Mouse (Mus musculus): ENCODE results near the gene Mrps18b. TPM values are rescaled to one million over a fixed set of nuclear protein-coding genes. Genes with fewer than 3 reads are reported as not detected.

Mrps18b gene
- 8.4 TPM for polyA plus RNA-seq (2014; fragmentation: Illumina TruSeq; extraction: RNeasy Lipid Tissue Mini Kit (QIAGEN cat#74804); ENCODE audit: low replicate concordance)

GRCm38 (mm10) chr17:35916297-35917142 is at the start of gene Mrps18b, which contains the start of gene Ppp1r10:
TSS of gene Mrps18b (minus strand) at chr17:35916389.
TSS of gene Ppp1r10 (plus strand) at chr17:35916434.

DNA sequence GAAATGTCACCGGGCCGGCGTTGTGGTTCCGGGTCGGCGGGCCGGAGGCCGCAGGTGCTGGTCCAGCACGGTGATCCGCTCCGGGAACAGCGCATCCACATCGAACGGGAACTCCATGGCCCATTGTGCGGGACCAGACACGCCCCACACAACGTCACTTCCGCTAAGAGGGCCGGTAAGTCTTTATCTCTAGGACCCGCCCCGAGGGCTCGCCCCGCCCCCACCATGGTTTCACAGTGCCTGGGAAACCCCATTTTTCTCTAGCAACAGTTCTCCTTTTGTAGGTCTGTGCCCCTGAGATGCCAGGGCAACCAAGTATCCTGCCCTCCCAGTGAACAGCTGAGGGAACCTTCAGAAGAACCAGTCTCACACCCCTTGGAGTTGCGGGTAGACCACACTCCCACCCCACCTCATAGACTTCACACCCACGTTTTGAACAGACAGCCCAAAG is 6.2 kb downstream of the Mrps18b start, which contains the start of gene Atat1:
Atat1 (minus strand) TSS at position 157 of the 451 bp plus-strand sequence.

DNA sequence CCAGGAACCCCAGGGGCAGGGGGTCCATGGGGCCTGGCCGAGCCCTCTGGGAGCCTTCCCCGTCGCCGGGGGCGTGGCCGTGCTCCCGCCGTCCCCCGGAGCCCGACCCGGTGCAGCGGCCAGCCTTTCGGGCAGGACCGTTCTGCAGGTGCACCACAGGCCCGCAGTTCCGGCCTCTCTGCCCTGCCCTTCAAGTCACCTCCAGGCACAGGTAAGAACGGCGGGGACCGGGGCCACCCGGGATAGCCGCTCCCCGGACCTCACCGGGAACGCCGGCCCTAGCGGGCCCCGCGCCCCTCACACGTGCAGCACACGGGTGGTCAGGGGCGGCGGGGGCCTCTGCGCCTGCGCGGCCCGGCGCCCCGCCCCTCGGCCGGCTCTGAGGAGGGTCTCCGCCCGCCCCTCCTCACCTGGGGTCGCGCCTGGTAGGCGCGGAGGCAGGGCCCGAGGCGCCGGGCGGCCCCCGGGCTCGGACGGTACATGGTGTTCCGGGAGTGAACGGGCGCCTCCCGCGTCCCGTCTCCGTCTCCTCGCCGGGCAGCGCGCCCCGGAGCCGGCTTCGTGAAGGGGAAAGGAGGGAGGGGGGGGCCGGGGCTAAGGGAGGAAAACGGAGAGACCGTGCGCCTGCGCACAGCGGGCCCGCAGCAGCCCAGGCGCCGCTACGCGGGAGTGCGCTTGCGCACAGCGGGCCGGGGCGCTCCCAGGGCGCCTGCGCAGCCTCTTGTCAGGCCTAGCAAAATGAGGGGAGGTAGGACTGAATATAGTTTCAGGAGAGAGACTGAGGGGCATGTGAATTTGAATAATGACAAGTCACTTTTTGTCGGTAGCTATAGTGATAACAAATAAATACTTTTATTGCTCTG is 19.2 kb downstream of the Mrps18b start, which contains the start of gene 2310061I04Rik:
2310061I04Rik (minus strand) TSS at position 651 of the 863 bp plus-strand sequence.

DNA sequence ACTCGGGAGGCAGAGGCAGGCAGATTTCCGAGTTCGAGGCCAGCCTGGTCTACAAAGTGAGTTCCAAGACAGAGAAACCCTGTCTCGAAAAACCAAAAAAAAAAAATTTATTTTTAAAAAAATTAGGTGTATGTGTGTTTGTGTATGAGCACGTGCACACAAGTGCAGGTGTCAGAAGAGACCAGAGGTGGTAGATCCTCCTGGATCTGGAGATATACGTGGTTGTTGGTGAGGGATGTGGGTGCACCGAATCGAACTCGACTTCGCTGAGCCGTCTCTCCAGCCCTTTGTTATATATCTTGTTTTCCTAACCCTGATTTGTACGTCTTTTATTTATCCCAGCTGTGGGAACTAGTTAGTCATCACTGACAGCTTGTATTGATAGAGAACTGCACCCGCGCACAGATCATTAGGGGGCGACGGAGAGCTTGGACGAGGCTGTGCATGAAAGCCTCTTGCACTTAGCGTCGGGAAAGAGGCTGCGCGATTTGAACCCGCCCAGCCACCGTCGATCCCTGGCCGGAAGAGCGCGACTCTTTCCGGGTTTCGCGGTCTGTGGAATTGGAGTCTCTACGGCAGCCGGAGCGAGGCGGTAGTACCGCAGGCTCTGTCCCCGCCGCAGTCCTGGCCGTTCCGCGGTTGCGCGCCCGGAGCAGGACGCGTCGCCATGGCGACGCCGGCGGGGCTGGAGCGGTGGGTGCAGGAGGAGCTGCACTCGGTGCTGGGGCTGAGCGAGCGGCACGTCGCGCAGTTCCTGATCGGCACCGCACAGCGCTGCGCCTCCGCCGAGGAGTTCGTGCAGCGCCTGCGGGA is 36.7 kb downstream of the Mrps18b start, which contains the start of gene Dhx16:
Dhx16 (plus strand) TSS at position 575 of the 813 bp plus-strand sequence.

DNA sequence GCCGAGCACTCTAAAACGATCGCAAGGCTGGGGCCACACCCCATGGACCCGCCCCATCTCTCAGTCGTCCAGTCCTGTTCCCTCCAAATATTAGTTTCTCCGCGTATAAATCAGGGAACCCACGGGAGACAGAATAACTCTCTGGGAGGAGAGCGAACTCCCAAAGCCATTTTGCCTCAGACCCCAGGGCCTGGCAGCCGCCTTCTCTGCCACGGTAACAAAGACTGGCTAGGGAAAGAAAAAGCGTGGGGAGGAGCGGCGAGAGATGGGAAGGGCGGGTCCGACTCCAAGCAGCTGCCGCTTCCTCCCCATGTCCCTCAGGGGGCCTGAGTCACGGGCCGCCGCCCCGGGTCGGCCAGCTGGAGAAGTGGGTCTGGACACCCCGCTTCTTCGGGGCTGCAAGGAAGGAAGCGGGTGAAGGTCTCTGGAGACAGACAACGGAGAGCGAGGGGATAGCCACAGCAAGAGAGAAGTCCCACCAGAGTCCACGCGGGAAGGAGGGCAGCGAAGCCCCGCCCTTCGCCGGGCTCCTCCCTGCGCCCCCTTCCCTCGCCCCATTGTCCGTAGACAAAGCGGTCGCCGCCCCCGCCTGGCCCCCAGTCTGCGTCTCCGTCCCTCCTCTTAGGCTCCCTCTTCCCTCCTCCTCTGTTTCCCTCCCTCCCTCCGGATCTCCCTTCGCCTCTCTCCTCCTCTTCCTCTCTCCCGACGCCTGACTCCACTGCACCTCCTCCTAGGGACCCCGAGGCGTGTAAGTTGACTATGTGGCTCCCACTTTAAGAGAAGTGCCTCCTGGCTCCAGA is 50.5 kb downstream of the Mrps18b start, which contains the start of gene Ppp1r18:
Ppp1r18 (plus strand) TSS at position 113 of the 800 bp plus-strand sequence.

DNA sequence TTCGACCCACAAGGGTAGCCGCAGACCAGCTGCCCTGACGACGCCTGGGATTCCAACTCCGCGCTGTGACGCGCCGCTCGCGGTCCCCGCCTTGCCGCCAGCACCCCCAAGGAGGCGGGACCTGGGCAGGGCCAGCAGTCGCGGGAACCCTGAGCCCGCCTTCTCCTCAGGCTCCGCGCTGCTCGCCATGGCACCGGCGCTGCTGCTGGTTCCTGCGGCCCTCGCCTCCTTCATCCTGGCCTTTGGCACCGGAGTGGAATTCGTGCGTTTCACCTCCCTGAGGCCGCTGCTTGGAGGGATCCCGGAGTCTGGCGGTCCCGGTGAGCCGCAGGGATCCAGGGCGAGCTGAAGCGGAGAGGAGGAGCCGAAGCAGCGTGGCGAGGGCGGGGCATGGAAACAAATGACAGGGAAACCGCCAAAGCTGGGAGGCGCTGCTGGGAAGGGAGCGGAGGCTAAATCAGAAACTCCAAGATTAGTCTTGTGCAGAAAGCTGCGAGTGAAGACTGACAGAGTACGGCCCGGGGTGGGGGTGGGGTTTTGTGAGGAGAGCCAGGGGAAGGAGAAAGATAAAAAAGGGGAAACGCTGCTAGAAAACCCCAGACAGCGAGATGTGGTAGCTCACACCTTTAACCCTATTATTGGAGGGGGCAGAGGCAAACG is 54.9 kb downstream of the Mrps18b start, which contains the start of gene Nrm:
Nrm (plus strand) TSS at position 121 of the 660 bp plus-strand sequence.

Other genes with a start within 250 kb of the Mrps18b start
- gene Vars2, start 248.8 kb downstream of the Mrps18b start, polyA plus RNA-seq (2014; fragmentation: Illumina TruSeq; extraction: RNeasy Lipid Tissue Mini Kit (QIAGEN cat#74804); ENCODE audit: low replicate concordance): 0.59 TPM
- gene Gtf2h4, start 242.7 kb downstream of the Mrps18b start, polyA plus RNA-seq (2014; fragmentation: Illumina TruSeq; extraction: RNeasy Lipid Tissue Mini Kit (QIAGEN cat#74804); ENCODE audit: low replicate concordance): 2.7 TPM
- 4.8 TPM for gene Ddr1, start 211.8 kb downstream of the Mrps18b start, polyA plus RNA-seq (2014; fragmentation: Illumina TruSeq; extraction: RNeasy Lipid Tissue Mini Kit (QIAGEN cat#74804); ENCODE audit: low replicate concordance)
- gene Ier3, start 94.7 kb downstream of the Mrps18b start, polyA plus RNA-seq (2014; fragmentation: Illumina TruSeq; extraction: RNeasy Lipid Tissue Mini Kit (QIAGEN cat#74804); ENCODE audit: low replicate concordance): 3.7 TPM
- gene Flot1, start 93.2 kb downstream of the Mrps18b start, polyA plus RNA-seq (2014; fragmentation: Illumina TruSeq; extraction: RNeasy Lipid Tissue Mini Kit (QIAGEN cat#74804); ENCODE audit: low replicate concordance): 3.5 TPM
- 23.6 TPM for gene Tubb5, start 78.1 kb downstream of the Mrps18b start, polyA plus RNA-seq (2014; fragmentation: Illumina TruSeq; extraction: RNeasy Lipid Tissue Mini Kit (QIAGEN cat#74804); ENCODE audit: low replicate concordance)
- gene Mdc1, start 74.9 kb downstream of the Mrps18b start, polyA plus RNA-seq (2014; fragmentation: Illumina TruSeq; extraction: RNeasy Lipid Tissue Mini Kit (QIAGEN cat#74804); ENCODE audit: low replicate concordance): 9.7 TPM
- gene Nrm, start 55.1 kb downstream of the Mrps18b start, polyA plus RNA-seq (2014; fragmentation: Illumina TruSeq; extraction: RNeasy Lipid Tissue Mini Kit (QIAGEN cat#74804); ENCODE audit: low replicate concordance): 1.3 TPM
- gene Ppp1r18, start 50.8 kb downstream of the Mrps18b start, polyA plus RNA-seq (2014; fragmentation: Illumina TruSeq; extraction: RNeasy Lipid Tissue Mini Kit (QIAGEN cat#74804); ENCODE audit: low replicate concordance): 1.2 TPM
- 16.5 TPM for gene Dhx16, start 36.6 kb downstream of the Mrps18b start, polyA plus RNA-seq (2014; fragmentation: Illumina TruSeq; extraction: RNeasy Lipid Tissue Mini Kit (QIAGEN cat#74804); ENCODE audit: low replicate concordance)
- gene 2310061I04Rik, start 19.0 kb downstream of the Mrps18b start, polyA plus RNA-seq (2014; fragmentation: Illumina TruSeq; extraction: RNeasy Lipid Tissue Mini Kit (QIAGEN cat#74804); ENCODE audit: low replicate concordance): 30.1 TPM
- gene Atat1, start 6.3 kb downstream of the Mrps18b start, polyA plus RNA-seq (2014; fragmentation: Illumina TruSeq; extraction: RNeasy Lipid Tissue Mini Kit (QIAGEN cat#74804); ENCODE audit: low replicate concordance): 17.0 TPM
- gene Ppp1r10, start within 50 bp of the Mrps18b start, polyA plus RNA-seq (2014; fragmentation: Illumina TruSeq; extraction: RNeasy Lipid Tissue Mini Kit (QIAGEN cat#74804); ENCODE audit: low replicate concordance): 28.3 TPM
- 36.1 TPM for gene Abcf1, start 53.4 kb upstream of the Mrps18b start, polyA plus RNA-seq (2014; fragmentation: Illumina TruSeq; extraction: RNeasy Lipid Tissue Mini Kit (QIAGEN cat#74804); ENCODE audit: low replicate concordance)
- 0.56 TPM for gene Gnl1, start 63.5 kb upstream of the Mrps18b start, polyA plus RNA-seq (2014; fragmentation: Illumina TruSeq; extraction: RNeasy Lipid Tissue Mini Kit (QIAGEN cat#74804); ENCODE audit: low replicate concordance)
- 0.59 TPM for gene Prr3, start 63.8 kb upstream of the Mrps18b start, polyA plus RNA-seq (2014; fragmentation: Illumina TruSeq; extraction: RNeasy Lipid Tissue Mini Kit (QIAGEN cat#74804); ENCODE audit: low replicate concordance)
- 5.7 TPM for gene H2-T24, start 104.2 kb upstream of the Mrps18b start, polyA plus RNA-seq (2014; fragmentation: Illumina TruSeq; extraction: RNeasy Lipid Tissue Mini Kit (QIAGEN cat#74804); ENCODE audit: low replicate concordance)
- gene H2-T23, start 116.5 kb upstream of the Mrps18b start, polyA plus RNA-seq (2014; fragmentation: Illumina TruSeq; extraction: RNeasy Lipid Tissue Mini Kit (QIAGEN cat#74804); ENCODE audit: low replicate concordance): 8.8 TPM
- gene H2-T22, start 126.4 kb upstream of the Mrps18b start, polyA plus RNA-seq (2014; fragmentation: Illumina TruSeq; extraction: RNeasy Lipid Tissue Mini Kit (QIAGEN cat#74804); ENCODE audit: low replicate concordance): 8.7 TPM
- not detected for gene Gm6034, start 126.6 kb upstream of the Mrps18b start, polyA plus RNA-seq (2014; fragmentation: Illumina TruSeq; extraction: RNeasy Lipid Tissue Mini Kit (QIAGEN cat#74804); ENCODE audit: low replicate concordance)
- 6.5 TPM for gene Gm11127, start 142.0 kb upstream of the Mrps18b start, polyA plus RNA-seq (2014; fragmentation: Illumina TruSeq; extraction: RNeasy Lipid Tissue Mini Kit (QIAGEN cat#74804); ENCODE audit: low replicate concordance)
- gene Gm19684, start 205.3 kb upstream of the Mrps18b start, polyA plus RNA-seq (2014; fragmentation: Illumina TruSeq; extraction: RNeasy Lipid Tissue Mini Kit (QIAGEN cat#74804); ENCODE audit: low replicate concordance): not detected
- not detected for gene Gm7030, start 213.0 kb upstream of the Mrps18b start, polyA plus RNA-seq (2014; fragmentation: Illumina TruSeq; extraction: RNeasy Lipid Tissue Mini Kit (QIAGEN cat#74804); ENCODE audit: low replicate concordance)